Mouse (Mus musculus) skeletal muscle tissue, adult 2 months (tissue): ENCODE results near the gene Actn3.

Experiments used
- DNase-seq: peaks from one replicate; pipeline ENCODE4 v3.0.0-alpha.2; 2012; ENCODE audit warnings: low read depth, low spot score

Gene Actn3

GRCm38 (mm10) chr19:4863048-4863447, 14.7 kb downstream of the Actn3 start:
- no peak for DNase-seq

DNA sequence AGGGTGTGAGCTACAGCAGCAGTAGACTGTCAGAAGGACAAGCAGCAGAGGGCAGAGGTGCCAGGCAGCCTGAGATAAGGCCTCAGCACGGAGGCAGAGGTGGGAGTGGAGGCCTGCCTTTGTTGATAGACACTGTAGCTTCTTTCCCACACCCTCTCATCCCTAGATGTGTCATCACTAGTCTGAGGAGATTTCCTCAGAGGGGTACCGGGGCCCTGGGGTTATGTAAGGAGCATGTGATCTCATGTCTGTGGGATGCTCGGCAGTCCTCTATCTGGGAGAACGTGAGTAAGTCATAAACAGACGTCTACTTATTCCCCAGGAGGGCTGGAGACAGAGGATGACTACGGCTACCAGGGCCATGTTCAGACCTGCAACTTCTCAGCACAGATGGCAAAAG, 18.6 kb downstream of the Actn3 start:
- DNase-seq: no peak

DNA sequence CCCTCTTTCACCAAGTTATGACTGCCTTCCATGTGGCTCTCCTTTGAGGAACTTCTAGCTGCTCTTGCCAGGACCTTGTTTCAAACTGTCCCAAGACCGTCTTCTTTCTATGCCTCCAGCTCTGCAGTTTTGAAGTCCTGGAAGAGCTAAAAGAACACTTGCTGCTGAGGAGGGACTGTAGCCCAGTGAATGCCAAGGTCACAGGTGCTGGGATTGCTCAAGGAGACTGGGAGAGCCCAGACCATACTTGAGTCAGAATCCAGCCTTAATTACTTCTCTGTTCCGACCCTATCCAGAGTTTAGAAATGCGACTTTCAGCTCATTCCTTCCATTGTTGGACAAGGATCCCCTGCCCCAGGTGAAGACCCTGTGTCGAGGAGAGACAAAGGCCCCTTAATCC, 21.8 kb downstream of the Actn3 start:
- DNase-seq: no peak

DNA sequence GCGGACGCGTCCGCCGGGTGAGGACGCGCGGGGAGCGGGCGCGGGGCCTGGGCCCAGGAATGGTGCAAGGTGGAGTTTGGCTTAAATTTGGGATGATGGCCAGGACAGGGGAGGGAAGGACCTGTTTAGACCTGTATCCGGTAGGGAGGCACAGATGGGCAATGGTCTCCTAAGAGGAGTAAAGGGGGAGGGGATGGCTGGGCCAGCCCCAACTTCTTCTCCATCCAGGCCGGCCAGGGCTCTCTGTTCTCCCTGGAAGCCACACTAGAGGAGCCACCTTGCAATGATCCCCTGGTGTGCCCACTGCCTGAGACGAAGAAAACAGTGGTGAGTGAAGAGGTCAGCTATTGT, 22.3 kb downstream of the Actn3 start:
- no peak for DNase-seq

DNA sequence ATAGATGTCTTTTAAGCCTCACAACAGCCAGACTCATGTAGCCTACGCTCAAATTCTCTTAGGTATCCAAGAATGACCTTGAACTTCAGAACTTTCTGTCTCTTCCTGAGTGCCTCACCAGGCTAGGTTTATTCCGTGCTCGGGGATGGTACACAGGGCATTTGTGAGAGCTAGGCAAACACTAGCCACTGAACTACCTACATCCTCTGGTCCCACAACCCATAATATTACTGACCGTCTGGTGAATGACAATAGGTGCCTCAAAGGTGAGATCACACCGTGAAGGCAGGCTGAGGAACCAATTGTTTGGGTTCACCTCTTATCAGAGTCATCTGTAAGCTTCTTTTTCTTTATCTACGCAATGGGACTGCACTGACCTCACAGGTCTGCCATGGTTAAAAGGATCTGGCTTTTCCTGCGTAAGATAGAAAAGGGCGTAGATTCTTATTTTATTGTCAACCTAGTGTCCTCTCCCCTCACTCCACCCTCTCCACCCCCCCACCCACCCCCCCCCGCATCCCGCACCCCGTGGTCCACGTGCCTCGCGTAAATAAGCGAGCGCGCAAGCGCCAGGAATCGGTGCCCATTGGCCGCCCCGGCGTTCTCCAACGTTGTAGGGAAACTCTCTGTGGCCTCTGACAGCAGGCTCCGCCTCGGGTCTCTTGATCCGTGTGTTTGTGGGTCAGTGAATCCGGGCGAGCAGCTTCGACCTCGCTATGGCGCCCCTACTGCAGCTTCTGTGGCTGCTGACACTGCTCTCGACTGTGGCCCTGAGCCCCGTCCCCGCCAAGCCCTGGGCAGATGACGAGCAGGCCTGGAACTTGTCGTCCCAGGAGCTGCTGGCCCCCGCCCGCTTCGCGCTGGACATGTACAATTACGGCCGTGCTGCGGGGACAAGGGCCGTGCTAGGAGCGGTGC, 22.9 kb downstream of the Actn3 start, which contains the start of gene Ctsf:
Gene Ctsf, plus strand, starts transcription at position 579 of the 918 bp plus-strand sequence.
- DNase-seq: peak; percentile 91

DNA sequence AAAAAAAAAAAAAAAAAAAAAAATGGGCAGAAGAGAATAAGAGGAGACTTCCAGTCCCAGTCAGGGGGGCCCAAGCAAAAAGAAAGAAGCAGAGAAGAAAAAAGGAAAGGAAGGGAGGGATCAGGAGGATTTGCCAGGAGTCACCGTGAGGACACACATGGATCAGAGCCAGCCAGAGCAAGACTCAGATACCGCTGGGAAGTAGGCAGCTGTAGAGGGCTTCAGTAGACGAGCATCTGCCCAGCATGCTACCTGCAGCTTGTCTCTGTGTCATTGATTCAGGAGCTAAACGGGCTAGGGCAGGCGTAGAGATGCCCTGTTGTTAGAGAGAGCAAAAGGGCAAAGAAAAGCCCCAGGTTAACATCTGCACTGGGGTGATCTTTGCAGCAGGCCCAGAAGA, 27.4 kb downstream of the Actn3 start:
- no peak for DNase-seq

GRCm38 (mm10) chr19:4849800-4850199, 27.9 kb downstream of the Actn3 start:
- DNase-seq: no peak

DNA sequence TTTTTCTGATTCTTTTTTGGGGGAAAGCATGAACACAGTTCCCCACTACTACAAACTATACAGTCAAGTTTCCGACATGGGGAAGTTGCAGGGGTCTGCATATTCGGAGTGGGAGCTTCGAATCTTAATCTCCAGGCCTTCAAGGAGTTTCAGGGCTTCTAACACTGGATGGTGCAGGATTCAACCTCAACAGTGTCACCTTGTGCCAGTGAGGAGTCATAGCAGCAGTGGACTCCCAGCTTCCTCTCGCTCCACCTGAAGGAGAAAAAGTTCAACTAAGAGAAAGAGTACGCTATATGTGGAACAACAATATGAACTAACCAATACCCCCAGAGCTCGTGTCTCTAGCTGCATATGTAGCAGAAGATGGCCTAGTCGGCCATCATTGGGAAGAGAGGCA, 30.2 kb downstream of the Actn3 start:
- no peak for DNase-seq

GRCm38 (mm10) chr19:4845846-4846245, 31.9 kb downstream of the Actn3 start:
- no peak for DNase-seq

- no peak for DNase-seq
These were observed 35.1 kb downstream of the Actn3 start for GRCm38 (mm10) chr19:4842611-4843010.

GRCm38 (mm10) chr19:4840848-4841247, 36.9 kb downstream of the Actn3 start:
- no peak for DNase-seq

GRCm38 (mm10) chr19:4839149-4839548, 38.6 kb downstream of the Actn3 start, which contains the start of the genes Ccs and Ccdc87:
TSS of gene Ccs (minus strand) at chr19:4839332.
TSS of gene Ccdc87 (plus strand) at chr19:4839366.
- DNase-seq: peak; percentile 96

- no peak for DNase-seq
These were observed 39.1 kb downstream of the Actn3 start for GRCm38 (mm10) chr19:4838526-4839140.

GRCm38 (mm10) chr19:4837049-4837448, 40.7 kb downstream of the Actn3 start:
- no peak for DNase-seq

DNA sequence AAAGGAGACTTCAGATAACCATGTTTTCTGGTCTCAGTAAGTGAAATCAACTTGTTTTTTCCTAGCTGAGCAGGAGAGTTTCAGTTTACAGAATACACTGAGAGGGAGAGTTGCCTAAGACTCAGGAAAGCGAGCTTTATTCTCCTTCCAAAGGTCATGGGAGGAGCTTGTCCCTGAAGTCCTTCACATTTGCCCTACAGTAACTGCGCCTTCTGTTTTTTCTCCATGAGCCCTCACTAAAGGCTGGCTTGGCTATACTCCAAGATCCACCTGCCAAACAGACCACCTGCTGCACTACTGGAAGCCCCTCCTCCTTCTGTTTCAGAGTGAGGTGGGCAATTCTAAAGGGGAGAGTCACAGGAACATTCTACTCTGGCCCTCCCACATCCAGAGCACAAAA, 41.6 kb downstream of the Actn3 start:
- no peak for DNase-seq

- peak; percentile 79 for DNase-seq
These were observed 43.7 kb downstream of the Actn3 start for GRCm38 (mm10) chr19:4833977-4834376.

DNA sequence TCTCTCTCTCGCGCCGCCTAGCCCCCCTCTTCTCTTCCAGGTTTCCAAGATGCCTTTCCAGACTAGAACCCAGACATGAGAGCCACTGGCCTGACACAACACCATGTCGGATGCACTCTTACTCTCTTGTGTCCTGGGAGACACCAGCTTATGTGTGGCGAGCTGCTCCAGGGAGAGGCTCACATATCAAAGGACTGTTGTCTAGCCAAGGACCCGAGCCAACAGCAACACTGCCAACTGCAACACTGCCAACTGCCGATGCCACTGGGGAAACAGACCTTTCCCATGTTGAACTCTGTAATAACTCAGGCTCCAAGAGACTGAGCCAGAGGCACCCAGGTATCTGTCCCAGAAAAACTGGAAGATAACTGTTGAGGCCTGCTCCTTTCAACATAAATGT, 48.6 kb downstream of the Actn3 start:
- peak; percentile 77 for DNase-seq

DNA sequence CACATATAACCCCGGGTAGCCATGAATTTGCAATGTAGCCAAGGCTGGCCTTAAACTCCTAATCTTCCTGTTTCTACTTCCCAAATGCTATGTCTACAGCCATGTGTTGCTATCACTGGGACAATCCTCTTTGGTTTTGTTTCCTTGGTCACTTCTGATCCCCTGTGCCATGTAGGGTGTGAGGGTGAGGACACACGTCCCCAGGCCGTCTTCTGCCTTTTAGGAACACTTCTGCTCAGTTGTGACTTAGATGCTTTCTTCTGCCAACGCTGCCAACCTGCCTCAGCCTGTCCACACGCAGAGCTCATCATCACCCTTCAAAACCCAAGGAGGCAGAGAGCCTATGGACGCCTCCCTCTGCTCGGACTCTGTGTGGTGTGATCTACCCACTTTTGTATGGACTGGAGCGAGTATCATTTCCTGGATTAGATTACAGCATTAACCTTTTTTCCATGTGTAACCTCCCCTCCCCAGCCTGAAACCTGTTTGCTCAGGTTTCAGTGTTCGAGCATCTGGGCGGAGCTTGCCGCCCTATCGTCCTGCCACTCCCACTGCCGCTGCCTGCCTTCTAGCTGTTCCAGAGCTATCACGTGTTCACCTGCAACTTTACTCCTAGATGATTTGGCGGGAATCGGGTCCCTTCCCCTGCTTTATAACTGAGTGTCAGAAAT, 49.1 kb downstream of the Actn3 start:
- DNase-seq: no peak

DNA sequence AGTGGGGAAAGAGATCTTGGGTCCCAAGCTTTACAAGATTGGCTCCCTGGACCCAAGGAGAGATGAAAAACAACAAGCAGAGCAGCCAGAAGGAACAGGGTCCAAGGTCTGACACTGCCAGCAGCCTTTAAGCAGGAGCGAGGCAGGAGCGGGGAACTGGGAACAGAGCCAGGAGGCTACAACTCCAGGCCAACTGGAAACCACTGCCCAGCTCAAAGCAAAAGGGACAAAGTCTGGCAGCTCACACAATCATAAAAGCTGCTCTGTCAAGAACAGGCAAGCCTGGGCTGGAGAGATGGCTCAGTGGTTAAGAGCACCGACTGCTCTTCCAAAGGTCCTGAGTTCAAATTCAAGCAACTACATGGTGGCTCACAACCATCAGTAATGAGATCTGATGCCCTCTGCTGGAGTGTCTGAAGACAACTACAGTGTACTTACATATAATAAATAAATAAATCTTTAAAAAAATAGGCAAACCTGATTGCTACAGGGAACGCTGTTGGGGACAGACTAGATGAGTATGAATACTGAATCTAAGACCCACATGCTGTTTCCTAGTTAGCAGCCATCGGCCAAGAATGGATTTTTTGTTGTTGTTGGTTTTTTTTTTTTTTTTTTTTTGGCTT, 56.9 kb downstream of the Actn3 start:
- DNase-seq: peak; percentile 90

DNA sequence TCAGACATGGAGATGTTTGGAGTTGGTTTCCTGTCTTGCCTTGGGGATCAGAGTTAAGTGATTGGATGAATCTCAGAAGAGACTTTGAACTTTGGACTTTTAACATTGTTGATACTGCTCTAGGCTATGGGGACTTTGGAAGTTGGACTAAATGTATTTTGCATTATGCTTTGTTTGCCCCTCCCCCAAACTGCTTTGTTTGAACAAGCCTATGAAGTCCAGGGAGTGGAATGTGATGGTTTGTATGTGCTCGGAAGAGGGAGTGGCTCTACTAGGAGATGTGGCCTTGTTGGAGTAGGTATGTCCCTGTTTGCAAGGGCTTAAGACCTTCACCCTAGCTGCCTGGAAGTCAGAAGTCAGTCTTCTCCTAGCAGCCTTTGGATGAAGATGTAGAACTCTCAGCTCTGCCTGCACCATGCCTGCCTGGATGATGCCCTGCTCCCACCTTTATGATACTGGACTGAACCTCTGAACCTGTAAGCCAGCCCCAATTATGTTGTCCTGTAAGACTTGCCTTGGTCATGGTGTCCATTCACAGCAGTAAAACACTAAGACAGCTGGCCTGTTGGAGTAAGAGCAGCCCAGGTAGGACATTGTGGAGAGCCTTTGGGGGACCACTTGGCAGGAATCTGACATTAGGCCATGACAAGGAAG, 60.4 kb downstream of the Actn3 start:
- no peak for DNase-seq

DNA sequence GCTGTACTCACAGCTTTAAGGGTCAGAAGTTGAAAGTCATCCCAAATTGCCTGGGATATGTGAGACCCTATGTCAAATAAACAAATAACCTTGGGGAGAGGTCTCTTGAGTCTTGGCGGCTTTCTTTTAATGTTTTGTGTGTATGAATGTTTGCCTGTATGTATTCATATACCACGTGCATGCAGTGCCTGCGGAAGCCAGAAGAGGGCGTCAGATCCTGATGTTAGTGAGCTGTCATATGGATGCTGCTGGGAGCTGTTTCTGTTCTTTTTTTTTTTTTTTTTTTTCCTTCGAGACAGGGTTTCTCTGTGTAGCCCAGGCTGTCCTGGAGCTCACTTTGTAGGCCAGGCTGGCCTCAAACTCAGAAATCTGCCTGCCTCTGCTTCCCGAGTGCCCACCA, 64.7 kb downstream of the Actn3 start:
- DNase-seq: no peak
